In genomic region chr12:85201830-85202147, GRCm38 (mm10) we compare ENCODE assay signal across 13 mouse cellular contexts. TPM values are rescaled to one million over a fixed set of nuclear protein-coding genes. Genes with fewer than 3 reads are reported as not detected.
DNase-seq lines count a peak whose midpoint lies in the region; ATAC-seq and TF ChIP-seq lines count a peak whose summit lies in the region.
"Had no signal": no experiment of that assay in that cellular context is flagged by ENCODE, and none has a peak within 500 bp of the region (broad histone marks: within the 10 kb centered on the region; RNA-seq: fewer than 3 reads in every experiment).

No protein-coding gene starts in this region.

- no peak for DNase-seq in heart, postnatal 0 days (ENCODE audit: low spot score)
- DNase-seq in heart, adult 9 months (ENCODE audit: low spot score in 2 of 2): no peak
- DNase-seq in limb, embryonic 14.5 days (ENCODE audit: low spot score): no peak
- DNase-seq in yolk sac, embryonic 10.5 days (ENCODE audit: low spot score): no peak
- DNase-seq in urinary bladder, adult 2 months (ENCODE audit: low spot score): no peak
- DNase-seq: cerebellum, adult 8-10 months; layer of hippocampus, postnatal 36 days had no signal

- peaks cover 4% of the 10 kb centered on the region; the same call in 1 of the 2 replicates for H3K4me1 ChIP-seq in heart, postnatal 0 days (ENCODE audit: control insufficient read depth, insufficient read depth)
- peaks cover 43% of the 10 kb centered on the region for H3K4me1 ChIP-seq in E14TG2a.4 (replicated peaks; ENCODE audit: low read depth, low read length)
- H3K4me1 ChIP-seq in forebrain, embryonic 13.5 days: peaks cover 15% of the 10 kb centered on the region
- H3K4me1 ChIP-seq in limb, embryonic 14.5 days (ENCODE audit: control insufficient read depth, insufficient read depth, low read length): peaks cover 31% of the 10 kb centered on the region

- no peak overlapping the region for H3K4me2 ChIP-seq in heart, postnatal 0 days (ENCODE audit: low read depth, low read length)
- H3K4me2 ChIP-seq in forebrain, embryonic 13.5 days: no peak overlapping the region
- H3K4me2 ChIP-seq in limb, embryonic 14.5 days (replicated peaks; ENCODE audit: low read depth, low read length, severe bottlenecking): no peak overlapping the region

- no peak overlapping the region for H3K9ac ChIP-seq in heart, postnatal 0 days (replicated peaks; ENCODE audit: low read depth, low read length)
- H3K9ac ChIP-seq in forebrain, embryonic 13.5 days: no peak overlapping the region
- 0 out of 2 replicates have a peak overlapping the region, but pooled peaks have one; percentile 34 for H3K9ac ChIP-seq in limb, embryonic 14.5 days (ENCODE audit: low read depth, low read length, severe bottlenecking)
- H3K9ac ChIP-seq: liver, embryonic 14.5 days had no signal

- H3K4me3 ChIP-seq in heart, postnatal 0 days (ENCODE audit: low read depth, low read length): no peak overlapping the region
- H3K4me3 ChIP-seq in E14TG2a.4 (replicated peaks; ENCODE audit: low read length): peak overlapping the region; percentile 58
- H3K4me3 ChIP-seq in forebrain, embryonic 13.5 days: no peak overlapping the region
- H3K4me3 ChIP-seq in limb, embryonic 14.5 days (replicated peaks; ENCODE audit: low read length): no peak overlapping the region

- H3K9me3 ChIP-seq in heart, postnatal 0 days (replicated peaks; ENCODE audit: control insufficient read depth, low read length): no peaks in the 10 kb centered on the region
- no peaks in the 10 kb centered on the region for H3K9me3 ChIP-seq in E14TG2a.4 (ENCODE audit: low read length)
- H3K9me3 ChIP-seq in forebrain, embryonic 13.5 days (replicated peaks): no peaks in the 10 kb centered on the region
- no peaks in the 10 kb centered on the region for H3K9me3 ChIP-seq in limb, embryonic 14.5 days (ENCODE audit: control insufficient read depth, low read length)

- no peak for TF ChIP-seq CTCF in heart, postnatal 0 days (IDR thresholded peaks at IDR 0.05; ENCODE audit: low read depth)
- TF ChIP-seq CTCF in E14TG2a.4 (conservative IDR thresholded peaks at IDR 0.05; ENCODE audit: low read length): no peak

- ATAC-seq in heart, postnatal 0 days (ENCODE audit: insufficient read depth, low read depth): no peak
- ATAC-seq in forebrain, embryonic 13.5 days: no peak
- ATAC-seq in limb, embryonic 14.5 days (ENCODE audit: low FRiP score, low read depth): no peak
- no peak for ATAC-seq in monocyte, adult 5-6 weeks (replicated peaks; ENCODE audit: insufficient number of reproducible peaks, low FRiP score, low TSS enrichment, poor library complexity, severe bottlenecking)
- ATAC-seq: CD4-positive, CD25-positive, alpha-beta regulatory T cell, adult 4 months had no signal

- H3K36me3 ChIP-seq in heart, postnatal 0 days (replicated peaks; ENCODE audit: control insufficient read depth, insufficient read depth, low read length): no peaks in the 10 kb centered on the region
- H3K36me3 ChIP-seq in E14TG2a.4 (ENCODE audit: insufficient read depth, low read length): no peaks in the 10 kb centered on the region
- H3K36me3 ChIP-seq in forebrain, embryonic 13.5 days (ENCODE audit: poor library complexity, severe bottlenecking): no peaks in the 10 kb centered on the region
- H3K36me3 ChIP-seq in limb, embryonic 14.5 days (ENCODE audit: control insufficient read depth, insufficient read depth, low read length): no peaks in the 10 kb centered on the region

- no peaks in the 10 kb centered on the region for H3K27me3 ChIP-seq in heart, postnatal 0 days (ENCODE audit: control insufficient read depth, insufficient read depth, low read length)
- peaks cover 6% of the 10 kb centered on the region; the same call in 1 of the 2 replicates for H3K27me3 ChIP-seq in E14TG2a.4 (ENCODE audit: insufficient read depth, low read length)
- 0 out of 2 replicates have a peak, but pooled peaks cover 3% of the 10 kb centered on the region for H3K27me3 ChIP-seq in forebrain, embryonic 13.5 days
- H3K27me3 ChIP-seq in limb, embryonic 14.5 days (ENCODE audit: control insufficient read depth, insufficient read depth, low read length): no peaks in the 10 kb centered on the region

- TF ChIP-seq EP300 in heart, postnatal 0 days (IDR thresholded peaks at IDR 0.05; ENCODE audit: low read depth): no peak

- H3K27ac ChIP-seq in heart, postnatal 0 days (ENCODE audit: low read depth): peak overlapping the region; percentile 47; the same call in 1 of the 2 replicates
- peak overlapping the region; percentile 60 for H3K27ac ChIP-seq in forebrain, embryonic 13.5 days
- H3K27ac ChIP-seq in limb, embryonic 14.5 days (replicated peaks; ENCODE audit: low read depth, low read length): peak overlapping the region; percentile 19; the same call in 1 of the 2 replicates
- H3K27ac ChIP-seq: kidney, postnatal 0 days; liver, embryonic 14.5 days had no signal

- 57% methylated on average over 2 of the region's 2 CpGs for WGBS in heart, postnatal 0 days
- WGBS in forebrain, embryonic 13.5 days: 81% methylated on average over 2 of the region's 2 CpGs
- 76% methylated on average over 2 of the region's 2 CpGs for WGBS in limb, embryonic 14.5 days

- TF ChIP-seq POLR2A in limb, embryonic 14.5 days (IDR thresholded peaks at IDR 0.05; ENCODE audit: borderline replicate concordance, extremely low read depth, insufficient read depth, insufficient read length): no peak

RNA-seq across cellular contexts. Expression of gene Eif2b2, which starts 17.5 kb away (rescaled TPM):
- 54.0 and 106 TPM in 2 replicates for total RNA-seq in heart, postnatal 0 days (2014; rRNA removed; ENCODE audit: low replicate concordance)
- polyA plus RNA-seq in heart, postnatal 0 days (2015; fragmentation: Nextera tagmentation; extraction: Ambion mirVana): 48.6 and 49.4 TPM in 2 replicates
- 93.1 and 100 TPM in 2 replicates for polyA plus RNA-seq in forebrain, embryonic 13.5 days (2015; fragmentation: Nextera tagmentation; extraction: Ambion mirVana)
- 109 and 128 TPM in 2 replicates for polyA plus RNA-seq in limb, embryonic 14.5 days (2012; rRNA removed)
- 78.2 and 79.6 TPM in 2 replicates for polyA plus RNA-seq in limb, embryonic 14.5 days (2014; fragmentation: Nextera tagmentation; extraction: Ambion mirVana)
- 32.1 to 63.3 TPM (median 55.5 TPM) in 3 replicates for total RNA-seq in monocyte, adult 5-6 weeks (2017)
- 73.8 and 82.6 TPM in 2 replicates for polyA plus RNA-seq in urinary bladder, adult 2 months (2012; rRNA removed)

RNA-seq across cellular contexts. Expression of gene Pgf, which starts 24.2 kb away (rescaled TPM):
- total RNA-seq in heart, postnatal 0 days (2014; rRNA removed; ENCODE audit: low replicate concordance): 4.4 and 5.0 TPM in 2 replicates
- 3.6 and 4.0 TPM in 2 replicates for polyA plus RNA-seq in heart, postnatal 0 days (2015; fragmentation: Nextera tagmentation; extraction: Ambion mirVana)
- polyA plus RNA-seq in forebrain, embryonic 13.5 days (2015; fragmentation: Nextera tagmentation; extraction: Ambion mirVana): 7.0 and 8.3 TPM in 2 replicates
- 10.0 and 10.3 TPM in 2 replicates for polyA plus RNA-seq in limb, embryonic 14.5 days (2012; rRNA removed)
- 14.6 and 16.1 TPM in 2 replicates for polyA plus RNA-seq in limb, embryonic 14.5 days (2014; fragmentation: Nextera tagmentation; extraction: Ambion mirVana)
- not detected in 3 replicates for total RNA-seq in monocyte, adult 5-6 weeks (2017)
- 6.0 and 7.7 TPM in 2 replicates for polyA plus RNA-seq in urinary bladder, adult 2 months (2012; rRNA removed)
- polyA plus RNA-seq: CD4-positive, CD25-positive, alpha-beta regulatory T cell, adult 4 months had no signal

RNA-seq across cellular contexts. Expression of gene Rps6kl1, which starts 50.7 kb away (rescaled TPM):
- 0.04 and 0.11 TPM in 2 replicates for total RNA-seq in heart, postnatal 0 days (2014; rRNA removed; ENCODE audit: low replicate concordance)
- polyA plus RNA-seq in heart, postnatal 0 days (2015; fragmentation: Nextera tagmentation; extraction: Ambion mirVana): 0.95 and 1.1 TPM in 2 replicates
- polyA plus RNA-seq in forebrain, embryonic 13.5 days (2015; fragmentation: Nextera tagmentation; extraction: Ambion mirVana): 8.6 and 12.2 TPM in 2 replicates
- polyA plus RNA-seq in limb, embryonic 14.5 days (2012; rRNA removed): 0.37 and 0.43 TPM in 2 replicates
- polyA plus RNA-seq in limb, embryonic 14.5 days (2014; fragmentation: Nextera tagmentation; extraction: Ambion mirVana): 0.39 and 0.50 TPM in 2 replicates
- 0.19 TPM in 1 of 3 replicates, not detected in the others for total RNA-seq in monocyte, adult 5-6 weeks (2017)
- 0.32 and 0.34 TPM in 2 replicates for polyA plus RNA-seq in urinary bladder, adult 2 months (2012; rRNA removed)
